Mouse (Mus musculus) small intestine, adult 2 months (tissue): ENCODE results near the gene Nedd9.

Experiments used
- CTCF ChIP-seq: fragments of 200-500 bp; IDR thresholded peaks from 2 replicates; pipeline ENCODE4 v1.5.1; 2012; ENCODE audit warnings: low read depth, mild to moderate bottlenecking, control low read depth, inconsistent platforms, low read length, moderate library complexity, mixed read lengths; ENCODE audit not compliant: insufficient replicate concordance, insufficient read length; ENCODE audit errors: extremely low read depth
- POLR2A ChIP-seq: fragments of 200-500 bp; IDR thresholded peaks from 2 replicates; pipeline ENCODE4 v1.6.1; 2012; ENCODE audit warnings: low read depth, mild to moderate bottlenecking, control low read depth, inconsistent platforms, low read length, moderate library complexity

DNA sequence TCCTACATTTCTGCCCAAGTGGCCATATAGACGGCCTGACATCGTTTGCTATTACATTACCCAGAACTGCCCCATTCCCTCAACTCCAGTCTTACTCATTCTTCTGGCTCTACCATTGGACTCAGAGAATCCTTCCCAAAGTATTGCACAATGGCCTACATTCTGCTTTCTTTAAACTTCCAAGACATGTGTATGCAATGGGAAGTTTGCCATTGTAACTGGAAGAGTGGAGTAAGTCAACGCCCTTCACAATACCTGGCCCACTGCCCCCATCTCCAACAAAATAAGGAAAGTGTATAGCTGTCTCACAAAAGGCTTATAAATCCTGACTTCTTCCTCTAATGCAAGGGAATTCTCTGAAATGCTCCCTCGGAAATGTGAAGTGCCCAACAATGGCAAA is 30.0 kb upstream of the Nedd9 start:
- no peak for TF ChIP-seq CTCF
- no peak for TF ChIP-seq POLR2A
